In genomic region chr11:5015720-5016119, GRCm38 (mm10) we compare ENCODE assay signal across 9 mouse cellular contexts. TPM values are rescaled to one million over a fixed set of nuclear protein-coding genes. Genes with fewer than 3 reads are reported as not detected.
DNase-seq lines count a peak whose midpoint lies in the region; ATAC-seq and TF ChIP-seq lines count a peak whose summit lies in the region.
"Had no signal": no experiment of that assay in that cellular context is flagged by ENCODE, and none has a peak within 500 bp of the region (broad histone marks: within the 10 kb centered on the region; RNA-seq: fewer than 3 reads in every experiment).

No protein-coding gene starts in this region.

- H3ac ChIP-seq in C2C12 (ENCODE audit: control insufficient read depth, insufficient read length, low read depth), result no peak overlapping the region

- TF ChIP-seq EP300 in MEL (IDR thresholded peaks at IDR 0.05; ENCODE audit: low read depth in 1 of 2, low read length in 2 of 2), result no peak
- TF ChIP-seq EP300 in liver, embryonic 14.5 days (IDR thresholded peaks at IDR 0.05; ENCODE audit: low read depth), result no peak

- H3K79me3 ChIP-seq in C2C12 (ENCODE audit: low read depth), result no peaks in the 10 kb centered on the region

- 52% methylated on average over 2 of the region's 2 CpGs for WGBS in liver, embryonic 14.5 days (ENCODE audit: insufficient replicate concordance)

- TF ChIP-seq RAD21 in MEL (IDR thresholded peaks at IDR 0.05; ENCODE audit: low read depth, low read length), result peak; percentile 34

- no peak overlapping the region for H3K27ac ChIP-seq in MEL (ENCODE audit: control insufficient read depth, low read depth, low read length)
- H3K27ac ChIP-seq in liver, embryonic 14.5 days, result no peak overlapping the region
- H3K27ac ChIP-seq: stomach, embryonic 15.5 days had no signal

- H3K9me3 ChIP-seq in MEL (replicated peaks; ENCODE audit: insufficient read depth, low read length), result no peaks in the 10 kb centered on the region
- H3K9me3 ChIP-seq in liver, embryonic 14.5 days (ENCODE audit: control insufficient read depth, low read length), result no peaks in the 10 kb centered on the region
- H3K9me3 ChIP-seq: stomach, embryonic 15.5 days had no signal

- DNase-seq in MEL (ENCODE audit: low read depth, low spot score), result peak; percentile 57
- DNase-seq in cerebellum, postnatal 14 days, result peak; percentile 97
- peak; percentile 73 for DNase-seq in gastrocnemius, postnatal 10 days
- DNase-seq in kidney, postnatal 14 days, result peak; percentile 68
- DNase-seq in liver, embryonic 14.5 days (ENCODE audit: low read depth in 3 of 3, low spot score in 3 of 3), result no peak
- peak; percentile 61 for DNase-seq in right cerebral cortex, postnatal 25 days
- DNase-seq in yolk sac, embryonic 10.5 days (ENCODE audit: low spot score), result no peak

- TF ChIP-seq CTCF in C2C12 (IDR thresholded peaks at IDR 0.05; ENCODE audit: control insufficient read depth, insufficient read depth, insufficient read length), result peak; percentile 84
- peak; percentile 64 to 75 (median 72) for TF ChIP-seq CTCF in MEL (IDR thresholded peaks at IDR 0.05 in 2 of 3, conservative IDR thresholded peaks at IDR 0.05 in 1 of 3; ENCODE audit: control insufficient read depth in 1 of 3, insufficient read depth in 1 of 3, low read depth in 2 of 3, low read length in 3 of 3, poor library complexity in 1 of 3, severe bottlenecking in 1 of 3)
- TF ChIP-seq CTCF in liver, embryonic 14.5 days (IDR thresholded peaks at IDR 0.05; ENCODE audit: low read depth), result peak; percentile 79

- no peak overlapping the region for H3K4me2 ChIP-seq in liver, embryonic 14.5 days (ENCODE audit: low read depth)
- H3K4me2 ChIP-seq: stomach, embryonic 15.5 days had no signal

- H3K36me3 ChIP-seq in C2C12 (ENCODE audit: control insufficient read depth, insufficient read depth) (peaks cover 59% of the 10 kb centered on the region), MEL (ENCODE audit: control insufficient read depth in 1 of 2, insufficient read depth in 2 of 2, low read length in 2 of 2) (peaks cover 0 to 28% of the 10 kb centered on the region in 2 experiments; a peak in 2 of 4 replicates)
- H3K36me3 ChIP-seq in liver, embryonic 14.5 days (replicated peaks; ENCODE audit: control insufficient read depth, insufficient read depth, low read depth), result peaks cover 88% of the 10 kb centered on the region

- H3K4me3 ChIP-seq in C2C12 (ENCODE audit: insufficient read depth, poor library complexity, severe bottlenecking) (no peak overlapping the region), MEL (ENCODE audit: control insufficient read depth in 1 of 2, insufficient read depth in 1 of 2, low read depth in 2 of 2, low read length in 2 of 2) (no peak overlapping the region)
- no peak overlapping the region for H3K4me3 ChIP-seq in liver, embryonic 14.5 days (ENCODE audit: insufficient read depth in 1 of 2, low read depth in 2 of 2, low read length in 2 of 2)
- H3K4me3 ChIP-seq: stomach, embryonic 15.5 days had no signal

- H3K27me3 ChIP-seq in C2C12 (ENCODE audit: control insufficient read depth, insufficient read depth, insufficient read length) (no peaks in the 10 kb centered on the region), MEL (ENCODE audit: control insufficient read depth in 1 of 2, insufficient read depth in 2 of 2, low read length in 2 of 2) (no peaks in the 10 kb centered on the region)
- H3K27me3 ChIP-seq in liver, embryonic 14.5 days (ENCODE audit: control insufficient read depth, insufficient read depth, low read length), result no peaks in the 10 kb centered on the region
- H3K27me3 ChIP-seq: stomach, embryonic 15.5 days had no signal

- H3K4me1 ChIP-seq in MEL (ENCODE audit: control insufficient read depth in 1 of 2, insufficient read depth in 2 of 2, low read length in 2 of 2), result no peaks in the 10 kb centered on the region
- H3K4me1 ChIP-seq in liver, embryonic 14.5 days (replicated peaks; ENCODE audit: control insufficient read depth in 2 of 2, insufficient read depth in 2 of 2, low read length in 1 of 2), result peaks cover 4 to 5% of the 10 kb centered on the region in 2 experiments
- H3K4me1 ChIP-seq: stomach, embryonic 15.5 days had no signal

- no peak for TF ChIP-seq POLR2A in MEL (IDR thresholded peaks at IDR 0.05; ENCODE audit: control insufficient read depth in 1 of 2, insufficient read depth in 1 of 2, low read depth in 1 of 2, low read length in 2 of 2, poor library complexity in 1 of 2)

- no peaks in the 10 kb centered on the region for H3K79me2 ChIP-seq in C2C12 (ENCODE audit: control insufficient read depth, insufficient read depth)
- H3K79me2 ChIP-seq in MEL (ENCODE audit: control insufficient read depth, insufficient read depth, low read length, poor library complexity), result no peaks in the 10 kb centered on the region

- peak; percentile 55 for ATAC-seq in liver, embryonic 14.5 days (ENCODE audit: insufficient read depth)

- H3K9ac ChIP-seq in MEL (ENCODE audit: control insufficient read depth, low read depth, low read length, poor library complexity, severe bottlenecking), result no peak overlapping the region
- H3K9ac ChIP-seq in liver, embryonic 14.5 days (replicated peaks), result no peak overlapping the region
- H3K9ac ChIP-seq: stomach, embryonic 15.5 days had no signal

TF ChIP-seq in C2C12, 6 proteins besides CTCF, POLR2A, EP300 and RAD21:
- TF ChIP-seq USF1 (IDR thresholded peaks at IDR 0.05; ENCODE audit: low read depth) (no peak), MAX (IDR thresholded peaks at IDR 0.05) (no peak), CEBPB (IDR thresholded peaks at IDR 0.05; ENCODE audit: low read depth) (no peak), MYOG (IDR thresholded peaks at IDR 0.05; ENCODE audit: control insufficient read depth, extremely low read depth, insufficient read length) (no peak), MYOD1 (IDR thresholded peaks at IDR 0.05; ENCODE audit: control insufficient read depth, insufficient read length, low read depth) (no peak), FOSL1 (IDR thresholded peaks at IDR 0.05; ENCODE audit: insufficient read depth, low read length, poor library complexity, severe bottlenecking) (no peak)

TF ChIP-seq in MEL, 35 proteins besides CTCF, POLR2A, EP300 and RAD21:
- TF ChIP-seq SMC3 (IDR thresholded peaks at IDR 0.05; ENCODE audit: low read depth, low read length), result peak; percentile 54
- no peak for TF ChIP-seq ZKSCAN1 (IDR thresholded peaks at IDR 0.05; ENCODE audit: low read depth, low read length)

RNA-seq across cellular contexts. Expression of gene Ap1b1, which starts 29.1 kb away (rescaled TPM):
- polyA plus RNA-seq in C2C12 (2012; fragmentation: generic; extraction: Trizol) (40.9 TPM), MEL (2012; ENCODE audit: insufficient read depth in 1 of 2, insufficient read length in 2 of 2, low read depth in 1 of 2, low replicate concordance in 2 of 2, missing spikeins in 1 of 2) (10 to 100 TPM in 1 of 2 experiments, not detected in 1; 79.3 TPM)
- total RNA-seq in MEL (2012; rRNA removed), result 55.1 and 60.1 TPM in 2 replicates
- total RNA-seq in gastrocnemius, postnatal 10 days (2021), result 10 to 100 TPM; 40.5 to 49.5 TPM
- polyA plus RNA-seq in liver, embryonic 14.5 days (2012; rRNA removed), result 54.1 and 58.8 TPM in 2 replicates
- polyA plus RNA-seq in liver, embryonic 14.5 days (2014; fragmentation: Nextera tagmentation; extraction: Ambion mirVana), result 64.1 and 77.8 TPM in 2 replicates

RNA-seq across cellular contexts. Expression of gene Rasl10a, which starts 42.2 kb away (rescaled TPM):
- 1.0 TPM for polyA plus RNA-seq in C2C12 (2012; fragmentation: generic; extraction: Trizol)
- total RNA-seq in MEL (2012; rRNA removed), result 0.23 TPM in 1 of 2 replicates, not detected in the other
- polyA plus RNA-seq in MEL (2012; ENCODE audit: insufficient read depth in 1 of 2, insufficient read length in 2 of 2, low read depth in 1 of 2, low replicate concordance in 2 of 2, missing spikeins in 1 of 2), result 1 to 10 TPM in 1 of 2 experiments, not detected in 1; 1.3 TPM
- total RNA-seq in gastrocnemius, postnatal 10 days (2021), result under 1 TPM; 0.42 to 0.56 TPM
- 0.21 and 0.32 TPM in 2 replicates for polyA plus RNA-seq in liver, embryonic 14.5 days (2012; rRNA removed)
- polyA plus RNA-seq in liver, embryonic 14.5 days (2014; fragmentation: Nextera tagmentation; extraction: Ambion mirVana), result 0.34 and 0.38 TPM in 2 replicates

RNA-seq across cellular contexts. Expression of gene Gas2l1, which starts 49.4 kb away (rescaled TPM):
- polyA plus RNA-seq in C2C12 (2012; fragmentation: generic; extraction: Trizol) (104 TPM), MEL (2012; ENCODE audit: insufficient read depth in 1 of 2, insufficient read length in 2 of 2, low read depth in 1 of 2, low replicate concordance in 2 of 2, missing spikeins in 1 of 2) (10 to 100 TPM in 1 of 2 experiments, not detected in 1; 89.0 TPM)
- 41.1 and 43.9 TPM in 2 replicates for total RNA-seq in MEL (2012; rRNA removed)
- 10 to 100 TPM; 12.9 to 15.5 TPM for total RNA-seq in gastrocnemius, postnatal 10 days (2021)
- polyA plus RNA-seq in liver, embryonic 14.5 days (2012; rRNA removed), result 10.9 and 11.3 TPM in 2 replicates
- polyA plus RNA-seq in liver, embryonic 14.5 days (2014; fragmentation: Nextera tagmentation; extraction: Ambion mirVana), result 12.1 and 17.1 TPM in 2 replicates

Comparison
In these comparisons a context has a peak if more than half of its experiments do, and no peak if none do; other contexts are left out.
1. DNase-seq: peak in MEL (single experiment), cerebellum, postnatal 14 days (2 of 2), gastrocnemius, postnatal 10 days (single experiment), kidney, postnatal 14 days (single experiment) and right cerebral cortex, postnatal 25 days (single experiment); none in liver, embryonic 14.5 days (0 of 3) and yolk sac, embryonic 10.5 days (single experiment).
2. Peak in every context shown above with its lines, with median percentiles within 50 percentile points of each other: CTCF ChIP-seq.